Mouse (Mus musculus): Measurements from ENCODE around the gene Mdm4.
"Not testable (repeated sequence)": the region's sequence is repeated elsewhere in the genome, so short reads cannot be mapped to it uniquely, and the experiment has no call there.

Gene Mdm4

DNA sequence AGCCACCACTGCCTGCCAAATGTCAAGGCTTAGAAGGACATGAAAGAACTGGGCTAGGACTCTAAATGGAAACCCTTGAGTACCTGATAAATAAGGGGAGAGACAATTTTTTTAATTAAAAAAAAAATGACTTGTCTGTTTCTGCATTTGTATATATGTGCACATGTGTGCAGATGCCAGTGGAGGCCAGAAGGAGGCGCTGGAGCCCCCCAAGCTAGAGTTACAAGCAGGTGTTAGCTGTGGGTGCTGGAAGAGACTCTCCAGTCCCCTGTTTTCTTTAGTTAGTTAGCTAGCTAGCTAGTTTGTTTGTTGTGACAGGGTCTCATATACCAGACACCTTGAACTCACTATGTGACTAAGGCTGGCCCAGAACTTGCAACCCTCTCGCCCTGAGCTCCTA is 21.5 kb upstream of the Mdm4 start:
- no peak for DNase-seq

DNA sequence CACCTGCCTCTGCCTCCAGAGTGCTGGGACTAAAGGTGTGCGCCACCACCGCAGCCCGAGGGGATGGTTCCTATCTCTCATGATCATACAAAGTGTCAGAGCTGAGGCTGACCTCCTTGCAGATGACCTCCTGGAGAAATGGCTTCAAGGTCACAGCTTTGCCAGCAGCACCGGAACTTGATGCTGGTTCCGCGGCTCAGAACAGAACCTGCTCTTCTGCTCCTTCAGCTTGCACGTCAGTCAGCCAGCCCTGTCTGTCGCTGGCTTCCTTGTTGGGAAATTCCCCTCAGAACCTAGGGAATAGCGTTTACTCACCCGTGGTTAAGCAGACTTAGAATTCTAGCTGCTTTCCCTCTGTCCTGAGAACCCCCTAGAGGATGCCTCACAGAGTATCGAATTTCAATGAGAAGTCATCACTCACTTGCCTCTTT is 19.7 kb upstream of the Mdm4 start:
- DNase-seq, result no peak

DNA sequence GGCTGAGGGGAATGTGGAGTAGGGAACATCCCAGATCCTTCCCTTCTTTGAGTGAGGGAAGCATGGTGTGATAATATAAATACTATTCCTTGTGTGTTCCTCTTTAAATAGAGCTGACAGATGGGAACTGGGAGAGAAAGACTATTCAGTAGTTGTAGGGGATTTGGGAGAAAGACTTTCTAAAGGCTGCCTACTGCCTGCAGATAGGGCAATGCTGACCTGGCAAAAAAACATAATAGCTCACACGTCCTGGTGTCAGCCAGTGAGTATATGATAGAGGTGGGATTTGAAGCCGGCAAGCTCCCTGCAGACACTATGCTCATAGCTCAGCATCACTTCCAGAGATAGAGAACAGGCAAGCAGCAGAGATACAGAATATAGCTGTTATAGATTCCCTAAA is 18.3 kb upstream of the Mdm4 start:
- no peak for DNase-seq

DNA sequence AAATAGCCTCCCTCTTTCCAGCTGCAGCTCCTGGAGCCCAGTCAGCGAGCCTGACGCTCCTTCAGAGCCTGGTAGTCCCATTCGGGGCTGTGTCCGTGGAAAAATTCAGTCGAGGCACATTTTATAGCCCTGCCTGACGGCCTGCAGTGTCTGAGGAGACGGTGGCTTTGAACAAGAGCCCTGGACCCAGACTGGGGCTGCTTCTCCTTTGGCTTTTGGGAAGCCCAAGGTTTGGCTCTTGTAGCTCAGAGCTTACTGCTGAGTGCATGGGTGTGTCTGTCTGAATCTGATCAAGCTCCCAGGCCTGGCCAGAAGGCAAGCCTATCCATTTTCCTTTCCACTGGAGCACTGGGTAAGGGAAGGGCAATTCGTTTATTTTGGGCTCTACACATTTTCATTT is 17.2 kb upstream of the Mdm4 start:
- DNase-seq, result no peak

DNA sequence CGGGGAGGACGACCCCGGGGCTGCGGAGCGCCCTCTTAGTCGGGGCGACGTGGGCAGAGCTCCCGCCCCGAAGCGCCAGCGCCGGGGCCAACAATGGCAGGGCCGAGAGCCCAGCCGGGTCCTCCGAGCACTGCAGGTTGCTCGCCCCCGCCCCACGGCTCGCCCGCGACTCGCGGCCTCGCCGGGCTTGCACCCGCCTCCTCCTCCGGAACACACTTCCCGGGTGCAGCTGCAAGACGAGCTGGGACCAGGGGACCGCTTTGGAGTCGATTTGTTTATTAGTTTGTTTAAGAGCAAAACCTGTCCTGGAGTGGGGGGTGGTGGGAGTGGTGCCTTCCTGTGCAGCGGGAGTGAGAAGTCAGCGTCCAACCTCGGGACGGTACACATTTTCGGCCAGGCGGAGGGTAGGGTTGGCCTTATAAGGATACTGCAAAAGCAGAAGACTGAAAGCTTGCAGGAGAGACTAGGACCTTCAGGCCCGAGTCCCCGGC is 16.1 kb upstream of the Mdm4 start:
- DNase-seq, result peak; percentile 73

DNA sequence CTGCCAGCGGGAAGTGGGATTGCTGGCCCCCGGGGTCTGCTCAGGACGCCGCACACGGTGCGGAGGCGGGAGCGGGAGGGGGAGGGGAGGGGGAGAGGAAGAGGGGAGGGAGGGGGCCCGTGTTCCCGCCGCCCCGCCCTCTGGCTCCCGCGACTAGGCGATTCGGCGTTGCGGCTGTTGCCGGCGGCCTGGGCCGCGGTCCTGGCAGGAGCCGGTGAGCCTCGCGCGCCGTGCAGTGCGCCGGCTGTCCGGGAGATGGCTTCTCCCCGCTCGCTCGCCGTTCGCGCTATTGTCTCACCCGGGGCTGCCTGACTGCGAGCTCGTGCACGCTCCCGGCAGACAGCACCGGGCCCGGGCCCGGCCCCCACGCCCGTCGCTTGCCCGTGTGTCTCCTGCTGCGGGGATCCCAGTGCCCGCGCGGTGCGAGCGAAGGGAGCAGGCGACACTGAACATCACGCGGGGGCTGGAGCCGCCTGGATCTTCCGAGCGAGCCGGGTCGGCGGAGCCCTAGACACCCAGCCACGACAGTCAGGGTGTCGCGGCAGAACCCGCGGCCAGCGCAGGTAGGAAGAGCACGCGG is 15.6 kb upstream of the Mdm4 start:
- peak; percentile 83 for DNase-seq

DNA sequence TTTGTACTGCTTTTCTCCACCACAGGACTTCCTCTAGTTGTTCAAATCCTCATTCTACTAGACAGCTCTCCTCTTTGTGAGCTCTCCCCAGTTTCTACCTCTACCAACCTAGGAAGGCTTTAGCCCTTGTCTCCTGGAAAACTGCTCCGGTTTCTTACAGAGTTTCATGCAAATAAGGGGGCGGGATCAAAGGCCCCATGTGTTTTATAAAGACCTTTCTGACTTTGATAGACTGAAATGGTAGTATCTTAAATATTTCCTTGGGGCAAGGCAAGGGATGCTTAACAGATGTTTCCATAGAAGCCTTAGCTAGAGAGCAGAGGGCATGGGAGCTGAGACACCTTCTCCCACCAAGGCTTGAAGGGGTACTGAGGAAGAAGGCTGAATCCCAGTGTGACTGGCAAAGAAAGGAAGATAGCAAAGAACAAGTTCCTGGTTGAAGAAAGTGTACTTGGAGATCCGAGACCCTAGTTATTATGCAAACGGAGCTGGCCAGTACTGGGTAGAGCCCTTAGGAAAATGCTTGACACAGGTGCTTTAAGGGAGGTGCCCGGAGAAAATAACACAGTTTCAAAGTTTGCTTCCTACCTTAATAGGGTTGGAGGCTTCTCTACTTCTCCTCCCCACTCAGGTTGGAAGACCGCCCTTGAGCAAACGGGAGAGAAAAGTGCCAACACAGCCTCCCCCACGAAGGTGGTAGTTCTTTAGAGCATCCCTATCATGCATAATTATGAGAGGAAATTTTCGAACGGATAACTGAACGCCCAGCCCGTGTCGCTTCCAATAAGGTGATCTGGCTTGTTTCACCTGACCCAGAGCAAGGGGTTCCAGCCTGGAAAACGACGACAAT is 14.9 kb upstream of the Mdm4 start, which contains the start of gene Pik3c2b:
Gene Pik3c2b, plus strand, starts transcription at position 657 of the 850 bp plus-strand sequence.
- no peak for DNase-seq

DNA sequence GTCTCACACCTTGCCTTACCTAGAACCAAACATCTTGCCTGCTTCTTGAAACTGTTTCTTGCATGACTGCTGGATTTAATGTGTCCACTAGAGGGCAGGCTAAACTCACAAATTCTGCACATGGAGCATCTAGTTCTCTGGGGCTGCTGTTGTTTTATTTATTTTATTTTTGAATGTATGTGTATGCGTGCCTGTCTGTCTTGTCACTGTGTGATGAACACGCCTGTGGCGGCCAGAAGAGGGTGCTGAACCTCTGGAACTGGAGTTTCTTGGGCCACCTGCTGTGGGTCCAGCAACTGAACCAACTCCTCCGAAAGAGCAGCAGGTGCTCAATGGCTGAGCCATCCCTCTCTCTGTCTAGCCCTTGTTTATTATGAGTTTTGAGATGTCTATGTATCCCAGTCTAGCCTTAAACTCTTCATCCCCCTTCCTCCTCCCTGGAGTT is 9.2 kb upstream of the Mdm4 start:
- peak; percentile 65 for DNase-seq

DNA sequence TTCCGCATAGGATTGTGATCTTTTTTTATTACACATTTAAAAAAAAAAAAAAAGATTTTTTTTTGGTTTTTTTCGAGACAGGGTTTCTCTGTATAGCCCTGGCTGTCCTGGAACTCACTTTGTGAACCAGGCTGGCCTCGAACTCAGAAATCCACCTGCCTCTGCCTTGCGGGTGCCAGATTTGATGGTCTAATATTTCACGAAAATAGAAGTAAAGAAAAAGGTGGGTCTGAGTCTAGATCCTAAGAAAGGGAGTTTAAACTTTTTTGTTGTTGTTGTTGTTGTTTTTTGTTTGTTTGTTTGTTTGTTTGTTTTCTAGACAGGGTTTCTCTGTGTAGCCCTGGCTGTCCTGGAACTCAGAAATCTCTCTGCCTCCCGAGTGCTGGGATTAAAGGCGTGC is 4.3 kb upstream of the Mdm4 start:
- DNase-seq, result not testable (repeated sequence)

DNA sequence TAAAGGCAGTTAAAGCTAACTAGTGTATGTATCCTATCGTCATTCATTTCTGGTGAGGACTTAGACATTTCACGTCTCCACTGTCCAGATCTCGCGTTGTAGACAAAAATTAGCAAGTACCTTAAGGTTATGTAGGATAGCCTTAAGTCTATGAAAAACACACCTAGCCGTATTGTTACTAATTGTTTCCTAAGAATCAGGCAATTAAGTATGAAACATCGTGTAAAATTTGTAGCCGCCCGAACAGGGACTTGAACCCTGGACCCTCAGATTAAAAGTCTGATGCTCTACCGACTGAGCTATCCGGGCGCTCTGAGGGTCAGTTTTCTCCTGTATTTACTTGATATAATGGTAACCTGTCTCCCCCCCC is 3.7 kb upstream of the Mdm4 start:
- peak; percentile 42 for DNase-seq

DNA sequence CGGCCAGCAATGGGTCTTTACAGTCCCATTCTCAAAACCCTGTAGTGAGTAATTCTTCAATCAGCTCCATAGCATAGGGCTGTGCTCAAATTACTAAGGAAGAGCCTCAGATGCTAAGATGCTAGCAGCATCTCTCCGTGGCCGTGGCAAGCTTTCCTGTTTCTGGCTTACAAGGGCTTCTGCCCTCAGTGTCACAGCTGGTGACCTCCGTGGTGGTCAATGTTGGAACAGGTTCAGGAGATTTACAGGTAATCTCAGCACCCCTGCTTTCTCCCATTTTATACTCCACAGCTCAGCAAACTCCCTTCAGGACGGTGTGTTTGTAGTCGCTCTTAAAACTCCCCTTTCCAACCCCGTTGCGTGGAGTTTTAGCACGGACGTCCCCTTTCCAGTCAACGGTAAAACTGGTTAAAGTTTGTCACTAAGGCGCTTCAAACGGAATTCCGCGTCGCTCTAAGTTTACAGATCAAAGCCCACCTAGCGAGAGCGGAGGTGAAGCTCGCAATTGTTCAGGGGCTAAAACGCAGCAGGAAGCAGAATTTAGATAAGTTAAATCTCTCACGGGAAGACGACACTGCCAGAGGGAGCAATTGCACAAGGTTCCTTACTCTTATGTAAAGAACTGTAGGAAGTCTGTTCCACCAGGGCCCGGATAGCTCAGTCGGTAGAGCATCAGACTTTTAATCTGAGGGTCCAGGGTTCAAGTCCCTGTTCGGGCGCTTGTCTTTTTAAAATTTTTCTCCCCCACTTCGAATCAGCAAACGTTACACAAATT is 3.1 kb upstream of the Mdm4 start:
- DNase-seq, result peak; percentile 69

DNA sequence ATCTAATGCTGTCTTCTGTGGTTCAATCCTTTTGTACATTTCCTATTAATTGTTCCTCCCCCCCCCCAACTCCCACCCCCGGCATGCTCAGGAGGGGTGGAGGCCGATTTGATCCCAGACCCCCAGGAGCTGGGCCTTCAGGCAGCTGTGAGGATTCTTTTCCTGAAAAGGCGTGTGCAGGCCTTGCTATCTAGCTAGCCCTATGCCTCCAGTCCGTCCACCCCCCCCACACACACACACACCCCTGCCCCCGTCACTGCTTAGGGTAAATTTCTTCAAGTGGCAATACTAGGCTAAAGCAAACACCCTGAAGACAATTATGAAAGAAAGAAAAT is 2.6 kb upstream of the Mdm4 start:
- no peak for DNase-seq

DNA sequence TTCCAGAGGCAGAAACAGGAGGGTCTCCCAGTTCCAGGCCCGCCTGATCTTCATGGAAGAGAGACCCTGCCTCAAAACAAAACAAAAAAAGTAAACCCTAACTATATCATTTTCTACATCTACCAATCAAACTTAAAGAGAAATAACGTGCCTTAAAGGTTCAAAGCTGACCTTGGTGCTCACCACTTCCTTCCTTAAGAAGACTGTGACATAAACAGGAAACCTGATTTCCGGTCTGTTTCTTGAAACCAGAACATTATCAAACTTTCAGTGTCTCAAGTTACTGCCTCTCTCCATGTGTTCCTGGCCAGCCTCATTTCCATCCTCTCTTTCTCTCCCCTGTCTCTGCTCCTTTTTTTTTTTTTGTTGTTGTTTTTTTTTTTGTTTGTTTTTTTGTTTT is 617 bp downstream of the Mdm4 start:
- DNase-seq, result no peak

DNA sequence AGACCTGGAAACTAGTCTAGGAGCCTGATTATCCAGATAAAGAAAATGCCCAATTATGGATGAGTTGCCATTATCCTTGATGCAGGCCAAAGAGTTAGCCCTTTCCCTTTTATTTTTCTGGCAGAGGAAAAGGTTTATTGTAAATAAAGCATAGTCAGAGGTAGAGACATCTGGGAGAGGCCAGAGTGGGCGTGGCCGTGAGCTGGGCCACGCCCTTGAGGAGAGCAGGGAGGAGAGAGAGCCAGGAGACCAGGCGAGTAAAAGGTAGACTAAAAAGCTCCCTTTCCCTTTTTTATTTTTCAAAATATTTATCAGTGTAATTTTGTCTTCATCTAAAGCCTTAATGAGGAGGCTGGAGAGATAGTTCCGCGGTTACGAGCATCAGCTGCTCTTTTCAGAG is 2.4 kb downstream of the Mdm4 start:
- no peak for DNase-seq

DNA sequence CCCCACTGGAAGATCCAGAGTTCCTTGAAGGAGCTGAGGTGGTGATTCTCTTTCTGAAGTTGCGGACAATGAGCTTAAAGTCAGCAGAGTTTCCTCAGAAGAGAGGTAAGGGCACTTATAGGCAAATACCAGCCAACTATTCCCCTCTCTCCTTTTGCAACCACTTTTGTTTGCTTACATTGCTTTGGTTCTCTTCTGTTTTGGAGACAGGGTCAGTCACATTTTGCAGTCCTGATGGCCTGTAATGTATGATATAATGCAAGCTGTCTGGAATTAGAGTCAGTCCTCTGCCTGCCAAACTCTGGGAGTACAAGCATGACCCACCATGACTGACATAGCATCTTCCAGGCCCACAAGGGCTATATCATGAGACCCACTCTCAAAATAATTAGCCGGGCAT is 3.2 kb downstream of the Mdm4 start:
- no peak for DNase-seq

DNA sequence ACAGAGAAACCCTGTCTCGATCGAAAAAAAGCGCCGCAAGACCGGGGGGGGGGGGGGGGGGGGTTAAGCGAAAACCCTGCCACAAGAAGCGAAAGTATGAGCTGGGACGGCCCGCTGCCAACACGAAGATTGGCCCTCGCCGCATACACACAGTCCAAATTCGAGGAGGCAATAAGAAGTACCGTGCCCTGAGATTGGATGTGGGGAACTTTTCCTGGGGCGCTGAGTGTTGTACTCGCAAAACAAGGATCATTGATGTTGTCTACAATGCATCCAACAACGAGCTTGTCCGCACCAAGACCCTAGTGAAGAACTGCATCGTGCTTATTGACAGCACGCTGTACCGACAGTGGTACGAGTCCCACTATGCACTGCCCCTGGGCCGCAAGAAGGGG is 4.6 kb downstream of the Mdm4 start:
- DNase-seq, result not testable (repeated sequence)

DNA sequence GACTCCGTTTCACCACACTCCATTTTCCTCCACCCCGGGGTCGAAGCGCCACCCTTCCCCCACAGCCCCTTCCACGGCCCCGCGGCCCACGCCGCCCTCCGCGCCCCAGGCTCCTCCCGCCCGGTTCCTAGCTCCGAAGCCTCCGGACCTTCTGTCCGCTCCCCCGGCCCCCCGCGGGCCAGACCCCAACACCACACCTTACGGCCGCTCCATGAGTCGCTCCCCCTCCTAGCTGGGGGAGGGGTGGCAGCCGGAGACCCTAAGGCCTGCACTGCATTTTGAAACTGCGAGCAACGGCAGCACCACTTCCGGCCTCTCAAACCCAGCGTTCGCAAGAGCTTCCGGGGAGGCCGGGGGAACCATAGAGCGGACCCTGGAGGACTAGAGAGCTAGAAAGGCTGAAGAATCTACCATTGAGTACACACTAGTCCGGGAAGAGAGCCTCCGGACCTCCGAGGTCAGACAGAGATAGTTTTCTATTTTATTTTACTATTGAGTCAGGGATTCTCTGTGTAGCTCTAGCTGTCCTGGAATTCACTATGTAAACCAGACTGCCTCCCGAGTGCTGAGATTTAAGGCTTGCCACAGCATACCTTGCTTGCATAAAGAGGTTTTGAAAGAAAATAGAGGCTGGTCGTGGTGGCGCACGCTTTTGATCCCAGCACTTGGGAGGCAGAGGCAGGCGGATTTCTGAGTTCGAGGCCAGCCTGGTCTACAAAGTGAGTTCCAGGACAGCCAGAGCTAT is 5.1 kb downstream of the Mdm4 start:
- DNase-seq, result peak; percentile 92

DNA sequence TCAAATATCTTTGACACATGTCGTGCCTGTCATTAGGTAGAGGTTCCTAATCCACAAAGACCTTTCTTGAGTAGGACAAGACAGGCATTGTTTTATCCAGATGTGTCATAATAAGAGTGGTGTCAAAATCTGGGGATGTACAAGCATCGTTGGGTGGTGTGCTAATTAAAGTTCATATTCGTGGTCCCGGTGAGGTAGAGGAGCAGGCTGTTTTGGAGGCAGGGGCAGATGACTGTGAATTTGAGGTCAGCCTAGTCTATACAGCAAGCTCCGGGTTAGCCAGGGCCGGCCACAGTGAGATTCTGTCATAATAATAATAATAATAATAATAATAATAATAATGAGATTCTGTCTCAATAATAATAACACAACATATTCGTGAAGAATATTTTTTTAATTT is 5.9 kb downstream of the Mdm4 start:
- peak; percentile 9 for DNase-seq

DNA sequence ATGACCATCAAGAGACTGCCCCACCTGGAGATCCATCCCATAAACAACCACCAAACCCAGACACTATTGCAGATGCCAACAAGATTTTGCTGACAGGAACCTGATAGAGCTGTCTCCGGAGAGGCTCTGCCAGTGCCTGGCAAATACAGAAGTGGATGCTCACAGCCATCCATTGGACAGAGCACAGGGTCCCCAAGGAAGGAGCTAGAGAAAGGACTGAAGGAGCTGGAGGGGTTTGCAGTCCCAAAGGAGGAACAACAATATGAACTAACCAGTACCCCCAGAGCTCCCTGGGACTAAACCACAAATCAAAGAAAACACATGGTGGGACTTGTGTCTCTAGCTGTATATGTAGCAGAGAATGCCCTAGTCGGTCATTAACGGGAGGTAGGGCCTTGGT is 6.6 kb downstream of the Mdm4 start:
- not testable (repeated sequence) for DNase-seq

DNA sequence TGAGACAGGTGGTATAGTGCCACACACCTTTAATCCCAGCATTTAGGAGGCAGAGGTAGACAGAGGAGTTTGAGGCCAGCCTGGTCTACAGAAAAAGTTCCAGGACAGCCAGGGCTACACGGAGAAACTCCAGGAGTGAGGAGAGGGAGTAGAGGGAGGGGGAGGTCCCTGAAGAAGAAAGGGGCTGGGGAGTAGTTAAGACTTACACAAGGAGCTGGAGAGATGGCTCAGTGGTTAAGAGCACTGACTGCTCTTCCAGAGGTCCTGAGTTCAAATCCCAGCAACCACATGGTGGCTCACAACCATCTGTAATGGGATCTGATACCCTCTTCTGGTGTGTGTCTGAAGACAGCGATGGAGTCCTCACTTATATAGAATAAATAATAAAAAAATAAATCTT is 8.4 kb downstream of the Mdm4 start:
- DNase-seq, result not testable (repeated sequence)

DNA sequence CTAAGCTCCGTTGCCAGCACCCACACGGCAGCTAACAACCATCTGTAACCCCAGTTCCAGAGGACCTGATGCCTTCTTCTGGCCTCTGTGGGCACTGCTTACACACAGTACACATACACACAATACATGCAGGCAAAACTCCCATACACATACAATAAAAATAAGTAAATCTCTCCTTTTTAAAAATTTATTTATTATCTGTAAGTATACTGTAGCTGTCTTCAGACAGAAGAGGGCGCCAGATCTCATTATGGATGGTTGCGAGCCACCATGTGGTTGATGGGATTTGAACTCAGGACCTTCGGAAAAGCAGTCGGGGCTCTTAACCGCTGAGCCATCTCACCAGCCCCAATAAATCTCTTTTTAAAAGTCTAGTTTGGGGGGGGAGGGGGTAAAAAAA is 9.0 kb downstream of the Mdm4 start:
- DNase-seq, result peak; percentile 16

DNA sequence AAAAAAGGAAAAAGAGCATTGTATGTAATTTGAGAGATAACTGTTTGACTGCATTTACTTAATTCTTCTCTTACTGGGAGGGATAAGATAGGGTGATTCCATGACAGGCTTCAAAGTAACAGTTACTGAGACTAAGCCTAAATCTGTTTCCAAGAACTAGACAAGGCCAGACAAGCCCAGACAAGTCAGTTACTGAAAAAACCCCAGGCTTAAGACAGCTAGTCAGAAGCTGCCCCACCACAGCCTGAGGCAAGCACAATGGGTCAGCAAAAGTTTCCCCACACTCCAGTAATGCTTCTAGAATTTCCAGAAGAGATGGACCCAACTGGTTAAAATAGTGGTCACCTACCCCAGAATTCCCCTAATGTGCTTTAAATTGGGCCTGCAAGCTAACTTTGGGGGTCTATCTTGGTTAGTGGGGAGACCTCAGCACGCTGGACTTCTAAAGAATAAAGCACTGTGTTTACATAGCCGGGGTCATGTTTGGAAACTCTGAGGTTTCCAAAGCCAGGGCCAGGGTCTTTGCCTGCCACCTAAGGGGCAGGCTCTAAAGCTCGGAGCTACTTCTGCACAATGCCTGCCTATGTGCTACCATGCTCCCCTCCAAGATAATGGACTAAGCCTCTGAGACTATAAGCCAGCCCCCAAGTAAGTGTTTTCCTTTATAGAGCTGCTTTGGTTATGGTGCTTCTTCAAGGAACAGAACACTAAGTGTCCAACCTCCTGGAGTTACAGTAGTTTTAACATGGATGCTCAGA is 10.0 kb downstream of the Mdm4 start:
- no peak for DNase-seq

Measured in thymus, postnatal 14 days (tissue).